Mouse (Mus musculus) brain, adult 2 months (tissue): Measurements from ENCODE around the gene Itgb3.

ENCODE experiments used
- DNase-seq: peaks from one replicate; pipeline ENCODE4 v3.0.0; 2011; ENCODE audit warnings: low read depth, low spot score

Gene Itgb3

GRCm38 (mm10) chr11:104582308-104582606 is 25.5 kb upstream of the Itgb3 start:
- DNase-seq: no peak

GRCm38 (mm10) chr11:104582630-104583364 is 25.0 kb upstream of the Itgb3 start:
- DNase-seq: no peak

GRCm38 (mm10) chr11:104585495-104585894 is 22.3 kb upstream of the Itgb3 start:
- DNase-seq: no peak

- DNase-seq: no peak
Measured at GRCm38 (mm10) chr11:104587904-104588303, 19.9 kb upstream of the Itgb3 start.

GRCm38 (mm10) chr11:104588513-104588912 is 19.3 kb upstream of the Itgb3 start:
- DNase-seq: no peak

GRCm38 (mm10) chr11:104589570-104589969 is 18.2 kb upstream of the Itgb3 start:
- no peak for DNase-seq

- peak; percentile 94 for DNase-seq
Measured at GRCm38 (mm10) chr11:104590148-104590547, 17.7 kb upstream of the Itgb3 start.

GRCm38 (mm10) chr11:104592066-104592835 is 15.5 kb upstream of the Itgb3 start:
- DNase-seq: no peak

GRCm38 (mm10) chr11:104596365-104596764 is 11.4 kb upstream of the Itgb3 start:
- no peak for DNase-seq

GRCm38 (mm10) chr11:104599265-104599945 is 8.4 kb upstream of the Itgb3 start:
- DNase-seq: peak; percentile 56

- no peak for DNase-seq
Measured at GRCm38 (mm10) chr11:104600675-104601074, 7.1 kb upstream of the Itgb3 start.

GRCm38 (mm10) chr11:104604192-104604591 is 3.6 kb upstream of the Itgb3 start:
- DNase-seq: no peak

- DNase-seq: no peak
Measured at GRCm38 (mm10) chr11:104608249-104608920, 585 bp downstream of the Itgb3 start.

- no peak for DNase-seq
Measured at GRCm38 (mm10) chr11:104609033-104609684, 1.4 kb downstream of the Itgb3 start.

- no peak for DNase-seq
Measured at GRCm38 (mm10) chr11:104609733-104610132, 1.9 kb downstream of the Itgb3 start.

- DNase-seq: peak; percentile 37
Measured at GRCm38 (mm10) chr11:104611579-104612151, 3.9 kb downstream of the Itgb3 start.

- no peak for DNase-seq
Measured at GRCm38 (mm10) chr11:104613551-104613950, 5.8 kb downstream of the Itgb3 start.

- no peak for DNase-seq
Measured at GRCm38 (mm10) chr11:104614130-104614529, 6.3 kb downstream of the Itgb3 start.

- no peak for DNase-seq
Measured at GRCm38 (mm10) chr11:104616182-104616581, 8.4 kb downstream of the Itgb3 start.

- DNase-seq: no peak
Measured at GRCm38 (mm10) chr11:104618638-104619076, 10.9 kb downstream of the Itgb3 start.
